Mouse (Mus musculus) brain, adult 10 weeks (tissue): ENCODE results near the gene Plekhm2. TPM values are rescaled to one million over a fixed set of nuclear protein-coding genes. Genes with fewer than 3 reads are reported as not detected.

Source experiments
- polyA plus RNA-seq: library from polyadenylated mRNA; stranded (reverse); fragments of 350-450 nt; fragmentation: Illumina TruSeq; extraction: RNeasy Lipid Tissue Mini Kit (QIAGEN cat#74804); gene quantifications from one replicate; pipeline ENCODE4 v1.2.3, GENCODE M21; 2015; ENCODE audit warnings: low read depth, low replicate concordance

The Plekhm2 gene
- 66.4 TPM for polyA plus RNA-seq

DNA sequence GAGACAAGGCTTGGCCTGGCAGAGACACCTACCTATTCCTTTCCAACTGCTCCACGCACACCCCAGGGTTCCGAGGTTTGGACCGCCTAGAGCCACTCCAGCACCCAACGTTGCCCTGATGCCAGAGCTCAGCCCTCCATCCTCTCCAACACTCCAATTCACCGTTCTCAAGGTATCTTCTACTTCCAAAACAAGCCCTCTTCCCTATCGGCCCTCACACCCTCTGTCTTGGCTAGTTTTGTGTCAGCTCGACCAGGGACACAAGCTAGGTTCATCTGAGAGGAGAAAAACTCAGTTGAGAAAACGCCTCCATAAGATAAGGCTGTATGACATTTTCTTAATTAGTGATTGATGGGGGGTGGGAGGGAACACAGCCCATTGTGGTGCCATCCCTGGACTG is at the start of gene Plekhm2:
Plekhm2 (minus strand) TSS at position 101 of the 400 bp plus-strand sequence.

DNA sequence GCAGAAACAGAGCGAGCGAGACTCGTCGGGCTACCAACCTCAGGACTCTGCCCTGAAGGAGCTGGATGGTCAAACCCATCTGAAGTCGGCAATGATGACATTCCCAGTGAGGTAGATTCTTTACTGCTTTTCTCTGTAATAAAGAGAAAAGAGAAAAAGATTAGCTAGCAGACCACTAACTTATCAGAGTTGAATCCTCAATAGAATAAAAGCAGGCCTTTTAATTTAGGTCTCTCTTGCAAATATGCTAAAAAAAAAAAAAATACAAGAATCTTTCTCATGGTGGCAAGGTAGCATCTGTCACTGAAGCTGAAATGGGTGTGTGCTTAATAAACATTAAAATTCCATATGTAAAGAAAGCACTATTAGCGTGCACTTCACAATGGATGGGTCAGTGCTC is 20.8 kb upstream of the Plekhm2 start, which contains the start of gene Rsc1a1:
Rsc1a1 (minus strand) TSS at position 101 of the 400 bp plus-strand sequence.

DNA sequence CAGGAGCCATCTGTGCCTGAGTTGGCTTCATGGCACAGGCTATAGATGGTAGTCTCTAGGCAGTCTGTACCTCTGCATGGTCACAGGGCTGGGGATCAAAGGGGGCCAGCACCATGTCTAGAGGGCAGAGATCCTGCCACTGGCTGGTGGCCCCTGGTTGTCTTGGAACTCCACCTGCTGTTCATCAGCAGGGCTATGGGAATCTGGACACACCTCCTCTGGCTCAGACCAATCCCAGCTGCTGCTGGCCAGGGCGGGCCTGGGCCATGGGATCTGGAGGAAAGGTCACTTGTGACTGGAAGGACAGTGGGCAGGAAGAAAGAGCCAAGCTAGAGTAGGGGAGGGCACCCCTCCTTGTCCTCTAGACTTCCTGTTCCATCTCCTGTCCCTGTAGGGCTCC is 41.0 kb downstream of the Plekhm2 start, which contains the start of gene Slc25a34:
Slc25a34 (minus strand) TSS at position 156 of the 400 bp plus-strand sequence.

DNA sequence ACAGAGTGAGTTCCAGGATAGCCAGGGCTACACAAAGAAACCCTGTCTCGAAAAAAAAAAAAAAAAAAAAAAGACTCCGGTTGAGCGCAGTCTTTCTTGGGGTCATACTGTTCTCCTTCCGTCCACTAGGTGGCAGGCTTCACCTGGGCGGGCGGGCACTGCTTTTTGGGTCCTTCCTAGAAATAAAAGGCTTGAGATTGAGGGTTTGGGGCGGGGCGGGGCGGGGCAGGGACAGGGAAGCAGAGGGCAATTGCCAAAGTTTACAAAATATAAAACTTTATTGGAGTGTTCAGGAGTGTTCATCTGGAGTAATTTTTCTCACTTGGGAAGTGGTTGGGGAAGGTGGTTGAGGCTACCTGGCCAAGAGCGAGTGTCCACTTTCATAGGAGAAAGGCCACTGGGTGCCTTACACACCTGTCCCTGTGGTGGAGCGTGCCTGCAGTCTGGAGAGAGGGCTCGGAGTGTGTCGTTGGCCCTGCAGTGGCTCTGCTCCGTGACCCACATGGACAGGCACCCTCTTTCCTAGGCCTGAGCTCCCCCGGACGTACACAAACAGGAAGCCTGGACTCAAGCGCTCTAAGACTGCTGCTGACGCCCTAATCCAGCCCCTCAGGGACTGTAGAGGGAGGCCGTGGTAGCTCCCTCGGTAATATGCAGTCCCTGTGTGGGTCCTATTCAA is 46.0 kb downstream of the Plekhm2 start, which contains the start of gene Tmem82:
Tmem82 (minus strand) TSS at position 69 of the 679 bp plus-strand sequence.

DNA sequence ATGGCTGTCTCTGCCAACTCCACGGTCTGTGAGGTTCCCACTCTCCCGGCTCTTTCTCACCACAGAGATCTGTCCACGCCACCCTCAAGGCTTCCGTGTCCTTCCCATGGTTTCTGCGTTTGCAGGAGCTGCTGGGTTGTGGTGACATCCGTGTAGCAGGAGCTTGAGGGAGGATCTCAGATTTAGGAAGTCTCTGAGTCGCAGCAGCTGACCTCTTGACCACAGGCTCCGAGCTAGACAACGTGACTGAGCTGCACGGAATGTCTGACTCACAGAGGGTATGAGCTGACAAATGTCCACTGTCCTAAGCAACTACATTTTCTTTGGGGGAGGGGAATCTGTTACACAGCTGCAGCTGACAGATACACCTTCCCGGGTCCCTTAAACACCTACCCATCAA is 58.8 kb downstream of the Plekhm2 start, which contains the start of gene Fblim1:
Fblim1 (minus strand) TSS at position 236 of the 400 bp plus-strand sequence.

Other genes starting within 250 kb of the Plekhm2 start
- gene Clcnkb, start 248.9 kb downstream of the Plekhm2 start, polyA plus RNA-seq, result not detected
- gene Hspb7, start 244.1 kb downstream of the Plekhm2 start, polyA plus RNA-seq, result not detected
- 8.2 TPM for gene Srarp, start 228.8 kb downstream of the Plekhm2 start, polyA plus RNA-seq
- gene Zbtb17, start 220.2 kb downstream of the Plekhm2 start, polyA plus RNA-seq, result 28.4 TPM
- 16.9 TPM for gene Spen, start 126.3 kb downstream of the Plekhm2 start, polyA plus RNA-seq
- 1.2 TPM for gene Fblim1, start 58.8 kb downstream of the Plekhm2 start, polyA plus RNA-seq
- 0.43 TPM for gene Tmem82, start 46.3 kb downstream of the Plekhm2 start, polyA plus RNA-seq
- 8.2 TPM for gene Slc25a34, start 41.1 kb downstream of the Plekhm2 start, polyA plus RNA-seq
- 6.5 TPM for gene Rsc1a1, start 20.7 kb upstream of the Plekhm2 start, polyA plus RNA-seq
- 20.2 TPM for gene Ddi2, start 58.5 kb upstream of the Plekhm2 start, polyA plus RNA-seq
- 2.3 TPM for gene Agmat, start 81.8 kb upstream of the Plekhm2 start, polyA plus RNA-seq
- gene Dnajc16, start 126.0 kb upstream of the Plekhm2 start, polyA plus RNA-seq, result 28.5 TPM
- gene Casp9, start 128.7 kb upstream of the Plekhm2 start, polyA plus RNA-seq, result 16.7 TPM
- gene Cela2a, start 161.3 kb upstream of the Plekhm2 start, polyA plus RNA-seq, result not detected
- not detected for gene Ctrc, start 181.5 kb upstream of the Plekhm2 start, polyA plus RNA-seq
- gene Efhd2, start 210.0 kb upstream of the Plekhm2 start, polyA plus RNA-seq, result 233 TPM